Mouse (Mus musculus): Measurements from ENCODE around the gene Dusp5. TPM values are rescaled to one million over a fixed set of nuclear protein-coding genes. Genes with fewer than 3 reads are reported as not detected.
"Not testable (repeated sequence)": the region's sequence is repeated elsewhere in the genome, so short reads cannot be mapped to it uniquely, and the experiment has no call there.

Gene Dusp5
- polyA plus RNA-seq, 1 experiment from 2014 or later = 1.7 TPM

DNA sequence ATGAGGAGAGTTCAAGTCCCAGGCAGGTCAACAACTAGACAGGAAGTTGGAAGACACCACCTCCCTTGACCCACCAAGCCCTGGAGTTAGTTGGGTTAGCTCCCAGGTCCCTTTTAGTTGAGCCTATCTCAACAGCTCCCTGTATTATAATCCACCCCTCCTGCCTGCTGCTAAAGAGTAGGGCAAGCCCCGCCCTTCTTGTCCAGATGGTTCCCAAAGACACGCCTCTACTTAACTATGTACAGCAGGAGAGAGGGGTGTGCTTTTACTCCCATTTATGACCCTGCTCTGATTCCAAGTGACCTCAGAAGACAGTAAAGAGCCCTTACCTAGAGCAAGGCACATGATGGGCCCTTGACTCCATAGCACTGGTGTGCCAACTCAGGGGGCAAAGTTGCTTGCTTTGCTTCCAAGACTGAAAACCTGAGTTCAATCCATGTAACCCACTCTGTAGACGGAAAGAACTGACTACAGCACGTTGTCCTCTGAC is 29.4 kb upstream of the Dusp5 start:
- Histone ChIP-seq H3K27ac (replicated peaks) (no peak overlapping the region), H3K4me3 (no peak overlapping the region), H3K9me3 (no peaks in the 10 kb centered on the region), H3K36me3 (no peaks in the 10 kb centered on the region), H3K4me1 (0 out of 2 replicates have a peak, but pooled peaks cover 3% of the 10 kb centered on the region), H3K4me2 (replicated peaks) (no peak overlapping the region), H3K27me3 (no peaks in the 10 kb centered on the region), H3K9ac (replicated peaks) (no peak overlapping the region)
- no peak for ATAC-seq (ENCODE audit: low FRiP score, low read depth)
- 75% methylated on average over 4 of the region's 4 CpGs for WGBS

DNA sequence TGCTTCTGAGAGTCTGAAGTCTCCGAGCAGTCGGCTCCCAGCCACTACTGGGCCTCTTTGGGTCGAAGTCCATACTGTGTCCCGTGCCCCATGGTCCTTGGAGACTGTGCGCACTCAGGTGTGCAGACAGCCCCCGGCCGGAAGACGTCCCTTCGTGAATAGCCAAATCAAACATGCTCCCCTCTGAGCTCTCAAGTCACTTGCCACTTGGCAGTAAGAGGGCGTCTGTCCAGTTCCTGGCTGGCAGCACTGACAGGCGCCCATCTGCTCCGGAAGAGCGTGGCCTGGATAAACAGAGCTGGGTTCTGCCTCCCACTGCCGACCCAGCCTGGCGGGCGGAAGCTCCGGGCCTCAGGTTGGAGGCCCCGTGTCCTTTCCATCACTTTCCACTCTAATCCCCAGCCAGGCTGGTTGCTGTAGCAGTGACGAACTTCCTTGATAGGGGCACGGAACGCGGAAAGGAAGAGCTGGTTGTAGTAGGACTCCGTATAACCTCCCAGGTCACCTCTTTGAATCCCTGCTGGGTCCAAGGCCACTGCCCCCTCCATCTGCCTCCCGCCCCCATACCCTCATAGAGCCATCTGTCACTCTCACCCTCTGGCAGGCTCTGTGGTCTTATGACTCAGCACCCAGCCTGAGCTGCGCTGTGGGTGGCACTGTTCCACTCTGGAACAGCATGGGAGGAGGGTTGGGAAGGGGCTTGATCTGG is 28.5 kb upstream of the Dusp5 start:
- H3K4me2 ChIP-seq (replicated peaks) = no peak overlapping the region
- H3K4me1 ChIP-seq = 0 out of 2 replicates have a peak, but pooled peaks cover 3% of the 10 kb centered on the region
- H3K9ac ChIP-seq (replicated peaks) = no peak overlapping the region
- H3K9me3 ChIP-seq = no peaks in the 10 kb centered on the region
- H3K27me3 ChIP-seq = no peaks in the 10 kb centered on the region; the same call in 1 of the 2 replicates
- no peak for ATAC-seq (ENCODE audit: low FRiP score, low read depth)
- H3K27ac ChIP-seq (replicated peaks) = no peak overlapping the region
- H3K36me3 ChIP-seq = no peaks in the 10 kb centered on the region
- no peak overlapping the region for H3K4me3 ChIP-seq
- WGBS = 77% methylated on average over 25 of the region's 25 CpGs

DNA sequence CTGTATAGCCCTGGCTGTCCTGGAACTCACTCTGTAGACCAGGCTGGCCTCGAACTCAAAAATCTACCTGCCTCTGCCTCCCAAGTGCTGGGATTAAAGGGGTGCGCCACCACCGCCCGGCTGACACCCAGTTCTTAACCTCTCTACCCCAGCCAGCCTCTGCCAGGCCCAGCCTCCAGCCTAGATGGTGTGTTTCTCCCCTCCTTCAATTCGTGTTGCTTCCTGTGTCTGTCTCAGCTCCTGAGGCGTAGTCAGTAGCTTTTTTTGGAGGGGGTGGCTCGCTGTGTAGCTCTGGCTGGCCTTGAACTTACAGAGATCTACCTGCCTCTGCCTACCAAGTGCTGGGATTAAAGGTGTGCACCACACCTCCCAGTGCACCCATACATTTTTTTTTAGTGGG is 27.7 kb upstream of the Dusp5 start:
- not testable (repeated sequence) for H3K4me3 ChIP-seq; H3K4me2 ChIP-seq (replicated peaks); ATAC-seq (ENCODE audit: low FRiP score, low read depth); H3K4me1 ChIP-seq; H3K27me3 ChIP-seq; H3K9ac ChIP-seq (replicated peaks); H3K9me3 ChIP-seq; H3K27ac ChIP-seq (replicated peaks); H3K36me3 ChIP-seq
- 93% methylated on average over 7 of the region's 7 CpGs for WGBS

DNA sequence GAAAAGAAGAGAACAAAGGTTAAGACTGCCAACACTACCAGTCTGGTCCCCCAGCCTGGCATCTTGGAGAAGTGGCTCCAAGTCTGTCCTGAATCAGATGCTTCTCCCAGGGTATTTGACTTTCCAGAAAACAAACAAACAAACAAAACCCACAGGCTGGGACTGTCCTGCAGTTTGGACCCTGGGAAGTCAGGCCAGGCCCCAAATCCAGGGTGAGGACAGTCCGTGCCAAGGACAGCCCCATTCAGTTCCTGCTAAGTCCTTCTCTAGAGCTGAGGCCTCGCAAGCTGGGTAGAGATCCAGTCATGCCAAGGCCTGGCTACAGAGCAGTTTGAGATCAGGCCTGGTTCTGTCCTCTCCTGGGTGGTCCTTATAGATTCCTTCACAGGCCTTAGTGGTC is 27.1 kb upstream of the Dusp5 start:
- no peaks in the 10 kb centered on the region for H3K9me3 ChIP-seq
- H3K9ac ChIP-seq (replicated peaks) = no peak overlapping the region
- 93% methylated on average over 2 of the region's 2 CpGs for whole genome bisulfite sequencing
- H3K4me2 ChIP-seq (replicated peaks) = no peak overlapping the region
- no peak overlapping the region for H3K4me3 ChIP-seq
- H3K4me1 ChIP-seq = 0 out of 2 replicates have a peak, but pooled peaks cover 3% of the 10 kb centered on the region
- no peaks in the 10 kb centered on the region for H3K36me3 ChIP-seq
- H3K27me3 ChIP-seq = no peaks in the 10 kb centered on the region; the same call in 1 of the 2 replicates
- no peak overlapping the region for H3K27ac ChIP-seq (replicated peaks)
- ATAC-seq (ENCODE audit: low FRiP score, low read depth) = no peak

DNA sequence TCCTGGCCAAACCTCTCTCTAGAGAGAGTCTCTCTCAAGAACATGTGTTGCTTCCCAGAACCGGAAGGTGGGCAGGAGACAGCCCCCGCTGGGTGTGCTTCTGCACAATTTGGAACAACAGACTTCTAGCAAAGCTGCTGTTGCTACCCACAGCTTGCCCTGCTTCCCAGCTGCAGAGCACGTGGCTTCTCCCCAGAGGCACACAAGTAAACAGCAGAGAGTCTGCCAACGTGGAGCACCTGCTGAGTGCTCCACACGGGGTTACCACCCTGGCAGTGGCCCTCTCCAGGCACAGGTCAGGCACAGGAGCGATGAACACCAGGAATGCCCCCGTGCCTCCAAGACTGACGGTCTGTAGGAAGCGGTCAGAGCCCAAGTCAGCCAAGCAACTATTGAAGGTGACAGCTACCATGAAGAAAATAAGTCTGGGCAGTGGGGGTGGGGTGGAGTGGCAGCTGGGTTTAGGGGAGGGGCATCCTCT is 26.0 kb upstream of the Dusp5 start:
- Histone ChIP-seq H3K4me2 (replicated peaks) (no peak overlapping the region), H3K4me3 (no peak overlapping the region), H3K9ac (replicated peaks) (no peak overlapping the region), H3K27me3 (no peaks in the 10 kb centered on the region; the same call in 1 of the 2 replicates), H3K4me1 (0 out of 2 replicates have a peak, but pooled peaks cover 3% of the 10 kb centered on the region), H3K27ac (replicated peaks) (no peak overlapping the region), H3K36me3 (no peaks in the 10 kb centered on the region), H3K9me3 (no peaks in the 10 kb centered on the region)
- ATAC-seq (ENCODE audit: low FRiP score, low read depth) = no peak
- 57% methylated on average over 9 of the region's 9 CpGs for WGBS

DNA sequence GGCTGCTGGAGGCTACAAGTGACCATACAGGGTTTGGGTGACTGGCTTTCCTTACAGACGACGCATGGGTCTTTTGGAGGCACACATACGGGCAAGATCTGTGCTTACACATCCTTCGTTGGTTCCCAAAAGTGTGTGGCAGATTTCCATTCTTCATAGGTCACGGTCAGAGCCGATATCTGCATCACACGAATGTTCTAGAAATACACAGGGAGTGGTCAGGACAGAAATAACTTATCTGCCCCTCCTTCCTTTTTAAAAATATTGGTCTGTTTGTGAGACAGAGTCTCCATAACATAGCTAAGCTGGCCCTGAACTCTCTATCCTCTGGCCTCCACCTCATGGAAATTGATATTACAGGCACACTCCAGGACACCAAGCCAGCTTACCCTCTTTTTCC is 24.7 kb upstream of the Dusp5 start:
- no peaks in the 10 kb centered on the region for H3K36me3 ChIP-seq
- ATAC-seq (ENCODE audit: low FRiP score, low read depth) = no peak
- no peak overlapping the region for H3K4me3 ChIP-seq
- no peaks in the 10 kb centered on the region for H3K9me3 ChIP-seq
- 95% methylated on average over 7 of the region's 7 CpGs for WGBS
- 0 out of 2 replicates have a peak, but pooled peaks cover 3% of the 10 kb centered on the region for H3K4me1 ChIP-seq
- no peaks in the 10 kb centered on the region; the same call in 1 of the 2 replicates for H3K27me3 ChIP-seq
- H3K9ac ChIP-seq (replicated peaks) = no peak overlapping the region
- H3K27ac ChIP-seq (replicated peaks) = no peak overlapping the region
- no peak overlapping the region for H3K4me2 ChIP-seq (replicated peaks)

DNA sequence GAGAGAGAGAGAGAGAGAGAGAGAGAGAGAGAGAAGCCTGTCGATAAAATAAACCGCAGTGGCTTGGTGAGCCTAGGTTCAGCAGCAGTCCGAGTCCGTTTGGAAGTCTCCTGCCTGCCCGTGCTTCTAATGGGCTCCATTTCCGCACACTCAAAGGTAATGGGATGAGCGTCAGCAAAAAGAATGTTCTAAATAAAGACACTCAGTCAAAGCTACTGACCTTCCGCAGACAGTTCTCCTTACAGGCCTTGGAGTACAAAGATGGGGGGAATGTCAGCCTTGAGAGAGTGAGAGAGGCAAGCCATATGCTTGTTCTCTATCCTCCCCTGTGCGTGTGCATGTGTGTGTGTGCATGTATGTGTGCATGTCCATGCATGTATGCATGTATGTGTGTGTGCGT is 23.2 kb upstream of the Dusp5 start:
- Histone ChIP-seq H3K4me2 (replicated peaks) (no peak overlapping the region), H3K4me3 (no peak overlapping the region), H3K27ac (replicated peaks) (no peak overlapping the region), H3K9ac (replicated peaks) (no peak overlapping the region), H3K9me3 (no peaks in the 10 kb centered on the region), H3K4me1 (0 out of 2 replicates have a peak, but pooled peaks cover 3% of the 10 kb centered on the region), H3K27me3 (no peaks in the 10 kb centered on the region; the same call in 1 of the 2 replicates), H3K36me3 (no peaks in the 10 kb centered on the region)
- no peak for ATAC-seq (ENCODE audit: low FRiP score, low read depth)
- WGBS = 86% methylated on average over 10 of the region's 10 CpGs

DNA sequence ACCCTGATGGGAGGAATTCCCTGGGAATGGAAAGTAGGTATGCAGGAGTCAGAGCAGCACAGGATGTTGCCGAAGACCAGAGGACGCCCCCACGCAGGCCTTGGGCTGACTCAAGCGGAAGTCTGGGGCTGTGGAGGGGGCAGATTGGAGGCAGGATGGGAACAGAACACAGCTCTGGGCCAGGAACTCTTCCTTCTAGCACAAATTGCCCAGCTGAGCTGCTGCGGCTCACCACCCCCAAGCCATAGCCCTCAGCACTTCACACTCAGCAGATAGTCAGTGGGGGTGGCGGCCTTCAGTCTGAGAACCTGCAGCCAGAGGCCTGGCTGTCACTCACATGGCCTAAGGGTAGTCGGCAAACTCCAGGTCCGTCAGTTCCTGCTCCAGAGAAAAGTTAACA is 21.4 kb upstream of the Dusp5 start:
- Histone ChIP-seq H3K4me3 (no peak overlapping the region), H3K4me1 (0 out of 2 replicates have a peak, but pooled peaks cover 3% of the 10 kb centered on the region), H3K36me3 (no peaks in the 10 kb centered on the region), H3K9ac (replicated peaks) (no peak overlapping the region), H3K27me3 (no peaks in the 10 kb centered on the region; the same call in 1 of the 2 replicates), H3K4me2 (replicated peaks) (no peak overlapping the region), H3K9me3 (no peaks in the 10 kb centered on the region), H3K27ac (replicated peaks) (no peak overlapping the region)
- ATAC-seq (ENCODE audit: low FRiP score, low read depth) = no peak
- WGBS = 69% methylated on average over 8 of the region's 8 CpGs

DNA sequence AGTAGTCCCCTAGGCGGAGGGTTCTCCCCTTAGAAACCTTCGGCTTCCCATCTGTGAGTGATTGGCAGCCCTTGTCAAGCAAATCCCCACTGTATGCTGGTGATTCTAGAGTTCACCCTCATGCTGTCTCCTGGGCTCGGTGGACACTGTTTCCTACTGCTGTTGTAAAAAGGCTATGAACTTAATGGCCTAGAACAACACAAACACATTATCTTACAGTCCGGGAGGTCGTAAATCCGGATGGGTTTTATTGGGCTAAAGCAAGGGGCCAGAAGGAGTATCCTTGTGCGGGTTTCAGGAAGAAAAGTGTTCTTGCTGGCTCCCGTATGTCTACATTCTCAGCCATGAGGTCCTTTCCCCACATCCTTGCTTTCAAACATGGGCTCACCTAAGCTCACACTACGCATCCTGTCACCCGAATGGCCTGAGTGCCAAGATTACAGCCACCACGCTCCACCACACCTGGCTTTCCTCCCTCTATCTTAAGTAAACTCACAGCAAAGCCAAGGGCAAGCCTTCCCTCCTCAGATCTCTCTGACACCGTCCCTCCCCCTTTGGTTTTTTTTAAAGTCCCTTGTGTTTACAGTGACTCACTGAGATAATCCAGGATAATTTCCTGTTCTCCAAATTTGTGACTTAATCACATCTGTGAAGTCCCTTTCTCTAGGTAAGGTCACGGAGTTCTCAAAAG is 17.5 kb upstream of the Dusp5 start:
- H3K36me3 ChIP-seq = no peaks in the 10 kb centered on the region
- WGBS = 86% methylated on average over 13 of the region's 13 CpGs
- no peak overlapping the region for H3K4me2 ChIP-seq (replicated peaks)
- no peaks in the 10 kb centered on the region for H3K9me3 ChIP-seq
- no peak for ATAC-seq (ENCODE audit: low FRiP score, low read depth)
- no peak overlapping the region for H3K27ac ChIP-seq (replicated peaks)
- H3K4me1 ChIP-seq = no peaks in the 10 kb centered on the region
- no peak overlapping the region for H3K4me3 ChIP-seq
- no peak overlapping the region for H3K9ac ChIP-seq (replicated peaks)
- H3K27me3 ChIP-seq = no peaks in the 10 kb centered on the region

DNA sequence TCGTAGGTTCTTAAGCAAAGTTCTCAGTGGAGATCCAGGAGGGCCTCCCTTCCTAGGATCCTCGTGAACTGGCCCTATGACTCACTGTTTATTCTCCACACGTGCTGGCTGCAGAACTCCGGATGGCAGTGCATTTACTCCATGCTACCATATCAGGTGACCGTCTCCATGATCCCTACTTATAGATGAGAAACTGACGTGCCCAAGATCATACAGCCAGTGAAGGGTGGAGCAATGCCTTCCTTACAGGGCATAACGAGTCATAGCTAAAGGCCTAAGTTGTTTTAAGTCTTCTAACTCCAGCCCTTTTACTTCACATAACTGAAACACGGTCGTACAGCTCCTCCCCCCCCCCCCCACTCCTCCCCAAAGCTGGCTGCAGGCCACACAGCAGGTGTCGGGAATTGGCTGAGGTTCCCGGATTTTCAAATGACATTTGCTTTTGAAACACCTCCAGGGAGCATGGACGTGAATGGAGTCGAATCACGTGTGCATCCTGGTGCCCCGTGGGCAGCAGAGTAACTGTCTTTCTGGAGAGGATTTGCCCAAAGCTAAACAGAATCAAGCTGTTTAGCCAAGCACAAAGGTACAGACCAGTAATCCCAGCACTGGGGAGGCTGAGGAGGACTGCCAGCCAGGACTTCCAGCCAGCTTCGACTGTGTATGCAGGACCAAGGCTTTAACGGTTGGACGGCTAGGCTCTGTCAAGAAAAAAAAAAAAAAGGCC is 11.4 kb upstream of the Dusp5 start:
- ATAC-seq (ENCODE audit: low FRiP score, low read depth) = peak; percentile 58; the same call in 1 of the 2 replicates
- H3K4me2 ChIP-seq (replicated peaks) = no peak overlapping the region
- WGBS = 27% methylated on average over 18 of the region's 18 CpGs
- no peak overlapping the region for H3K27ac ChIP-seq (replicated peaks)
- no peak overlapping the region for H3K4me3 ChIP-seq
- peaks cover 3% of the 10 kb centered on the region; the same call in 1 of the 2 replicates for H3K4me1 ChIP-seq
- H3K36me3 ChIP-seq = no peaks in the 10 kb centered on the region
- H3K9ac ChIP-seq (replicated peaks) = no peak overlapping the region; the same call in 1 of the 2 replicates
- H3K9me3 ChIP-seq = no peaks in the 10 kb centered on the region
- H3K27me3 ChIP-seq = peaks cover 18% of the 10 kb centered on the region

DNA sequence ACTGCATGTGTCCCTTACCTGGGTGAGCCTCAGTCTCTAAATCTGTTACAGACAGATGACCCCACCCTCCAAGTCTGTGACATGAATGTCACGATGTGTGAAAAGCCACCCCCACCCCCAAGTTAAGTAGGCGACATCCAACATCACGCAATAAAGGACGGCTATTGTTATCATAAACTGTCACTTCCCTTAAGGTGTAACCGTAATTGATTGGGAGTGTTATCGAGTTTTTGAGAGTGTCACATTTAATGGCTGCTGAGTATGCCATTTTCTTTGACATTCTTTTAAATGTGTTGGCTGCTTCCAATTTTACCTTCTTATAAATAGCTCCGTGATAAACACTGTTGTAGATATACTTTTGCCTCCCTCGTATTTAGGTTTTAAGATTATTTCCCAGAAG is 9.4 kb upstream of the Dusp5 start:
- H3K36me3 ChIP-seq = no peaks in the 10 kb centered on the region
- H3K9me3 ChIP-seq = no peaks in the 10 kb centered on the region
- no peak overlapping the region for H3K9ac ChIP-seq (replicated peaks)
- H3K4me3 ChIP-seq = no peak overlapping the region
- peaks cover 3% of the 10 kb centered on the region; the same call in 1 of the 2 replicates for H3K4me1 ChIP-seq
- H3K4me2 ChIP-seq (replicated peaks) = no peak overlapping the region
- peaks cover 19% of the 10 kb centered on the region for H3K27me3 ChIP-seq
- H3K27ac ChIP-seq (replicated peaks) = no peak overlapping the region
- no peak for ATAC-seq (ENCODE audit: low FRiP score, low read depth)
- 92% methylated on average over 8 of the region's 8 CpGs for WGBS

All from midbrain, embryonic 12.5 days (tissue).